Mouse (Mus musculus): ENCODE data around the gene AC109138.7. TPM values are rescaled to one million over a fixed set of nuclear protein-coding genes. Genes with fewer than 3 reads are reported as not detected.

AC109138.7 gene
- polyA plus RNA-seq, 1 experiment, result not detected

GRCm38 (mm10) chr19:4280425-4280824, 66.3 kb downstream of the AC109138.7 start:
- H3K4me3 ChIP-seq (ENCODE audit: control insufficient read depth, insufficient read depth, low read length), result no peak overlapping the region
- no peaks in the 10 kb centered on the region for H3K36me3 ChIP-seq (ENCODE audit: control insufficient read depth, insufficient read depth, low read length)
- no peak for TF ChIP-seq CTCF (IDR thresholded peaks at IDR 0.05; ENCODE audit: borderline replicate concordance, control insufficient read depth, extremely low read depth, insufficient read depth, low read length, poor library complexity)
- TF ChIP-seq POLR2A (IDR thresholded peaks at IDR 0.05; ENCODE audit: control insufficient read depth, extremely low read depth, insufficient read depth, low read length, poor library complexity), result no peak
- H3K27me3 ChIP-seq (ENCODE audit: control insufficient read depth, insufficient read depth, low read length), result no peaks in the 10 kb centered on the region
- 96% methylated on average over 9 of the region's 9 CpGs for WGBS
- peaks cover 21% of the 10 kb centered on the region for H3K4me1 ChIP-seq (replicated peaks; ENCODE audit: control insufficient read depth, insufficient read depth, low read length)
- H3K27ac ChIP-seq (ENCODE audit: control insufficient read depth, insufficient read depth, low read length), result no peak overlapping the region
- DNase-seq, result no peak

Other genes with a start within 250 kb of the AC109138.7 start
- gene Aldh3b2, start 242.0 kb upstream of the AC109138.7 start, polyA plus RNA-seq (2012; rRNA removed), result 7.0 and 7.2 TPM in 2 replicates
- 12.0 and 14.9 TPM in 2 replicates for gene Acy3, start 227.8 kb upstream of the AC109138.7 start, polyA plus RNA-seq (2012; rRNA removed)
- 0.15 and 0.20 TPM in 2 replicates for gene Tbx10, start 221.6 kb upstream of the AC109138.7 start, polyA plus RNA-seq (2012; rRNA removed)
- gene Nudt8, start 213.8 kb upstream of the AC109138.7 start, polyA plus RNA-seq (2012; rRNA removed), result 23.6 and 24.9 TPM in 2 replicates
- 3.7 and 5.3 TPM in 2 replicates for gene Gm49405, start 213.7 kb upstream of the AC109138.7 start, polyA plus RNA-seq (2012; rRNA removed)
- 14.4 and 51.8 TPM in 2 replicates for gene Doc2g, start 211.0 kb upstream of the AC109138.7 start, polyA plus RNA-seq (2012; rRNA removed)
- gene Ndufv1, start 201.6 kb upstream of the AC109138.7 start, polyA plus RNA-seq (2012; rRNA removed), result 152 and 170 TPM in 2 replicates
- 317 and 318 TPM in 2 replicates for gene Gstp1, start 176.4 kb upstream of the AC109138.7 start, polyA plus RNA-seq (2012; rRNA removed)
- gene Gstp2, start 168.3 kb upstream of the AC109138.7 start, polyA plus RNA-seq (2012; rRNA removed), result 26.9 and 48.8 TPM in 2 replicates
- 23.6 and 26.4 TPM in 2 replicates for gene Gstp3, start 154.8 kb upstream of the AC109138.7 start, polyA plus RNA-seq (2012; rRNA removed)
- gene Cabp2, start 132.8 kb upstream of the AC109138.7 start, polyA plus RNA-seq (2012; rRNA removed), result 0.42 TPM in 1 of 2 replicates, not detected in the other
- 274 and 296 TPM in 2 replicates for gene Cdk2ap2, start 117.2 kb upstream of the AC109138.7 start, polyA plus RNA-seq (2012; rRNA removed)
- gene Pitpnm1, start 114.4 kb upstream of the AC109138.7 start, polyA plus RNA-seq (2012; rRNA removed), result 333 and 357 TPM in 2 replicates
- 106 and 112 TPM in 2 replicates for gene Aip, start 88.5 kb upstream of the AC109138.7 start, polyA plus RNA-seq (2012; rRNA removed)
- gene Gpr152, start 74.6 kb upstream of the AC109138.7 start, polyA plus RNA-seq (2012; rRNA removed), result 0.20 and 0.24 TPM in 2 replicates
- gene Cabp4, start 70.3 kb upstream of the AC109138.7 start, polyA plus RNA-seq (2012; rRNA removed), result 0.26 and 0.53 TPM in 2 replicates
- 508 and 533 TPM in 2 replicates for gene Coro1b, start 65.7 kb upstream of the AC109138.7 start, polyA plus RNA-seq (2012; rRNA removed)
- gene Ptprcap, start 60.8 kb upstream of the AC109138.7 start, polyA plus RNA-seq (2012; rRNA removed), result 1,512 and 1,655 TPM in 2 replicates
- gene Rps6kb2, start 51.0 kb upstream of the AC109138.7 start, polyA plus RNA-seq (2012; rRNA removed), result 97.8 and 102 TPM in 2 replicates
- 92.9 and 95.5 TPM in 2 replicates for gene Carns1, start 38.9 kb upstream of the AC109138.7 start, polyA plus RNA-seq (2012; rRNA removed)
- gene Tbc1d10c, start 23.1 kb upstream of the AC109138.7 start, polyA plus RNA-seq (2012; rRNA removed), result 622 and 718 TPM in 2 replicates
- gene Ppp1ca, start 22.3 kb upstream of the AC109138.7 start, polyA plus RNA-seq (2012; rRNA removed), result 897 and 1,014 TPM in 2 replicates
- gene Rad9a, start 12.7 kb upstream of the AC109138.7 start, polyA plus RNA-seq (2012; rRNA removed), result 119 and 143 TPM in 2 replicates
- 32.9 and 36.1 TPM in 2 replicates for gene Clcf1, start 119 bp upstream of the AC109138.7 start, polyA plus RNA-seq (2012; rRNA removed)
- gene Pold4, start 17.5 kb downstream of the AC109138.7 start, polyA plus RNA-seq (2012; rRNA removed), result 104 and 117 TPM in 2 replicates
- gene Ssh3, start 54.8 kb downstream of the AC109138.7 start, polyA plus RNA-seq (2012; rRNA removed), result 72.7 and 94.1 TPM in 2 replicates
- 56.0 and 61.4 TPM in 2 replicates for gene Ankrd13d, start 68.8 kb downstream of the AC109138.7 start, polyA plus RNA-seq (2012; rRNA removed)
- 515 and 528 TPM in 2 replicates for gene Grk2, start 91.9 kb downstream of the AC109138.7 start, polyA plus RNA-seq (2012; rRNA removed)
- gene Kdm2a, start 183.9 kb downstream of the AC109138.7 start, polyA plus RNA-seq (2012; rRNA removed), result 194 and 210 TPM in 2 replicates
- gene Rhod, start 225.1 kb downstream of the AC109138.7 start, polyA plus RNA-seq (2012; rRNA removed), result 2.6 and 2.9 TPM in 2 replicates